Mouse (Mus musculus): ENCODE measurements around the gene Usp37.
"Not testable (repeated sequence)": the region's sequence is repeated elsewhere in the genome, so short reads cannot be mapped to it uniquely, and the experiment has no call there.

Usp37 gene

DNA sequence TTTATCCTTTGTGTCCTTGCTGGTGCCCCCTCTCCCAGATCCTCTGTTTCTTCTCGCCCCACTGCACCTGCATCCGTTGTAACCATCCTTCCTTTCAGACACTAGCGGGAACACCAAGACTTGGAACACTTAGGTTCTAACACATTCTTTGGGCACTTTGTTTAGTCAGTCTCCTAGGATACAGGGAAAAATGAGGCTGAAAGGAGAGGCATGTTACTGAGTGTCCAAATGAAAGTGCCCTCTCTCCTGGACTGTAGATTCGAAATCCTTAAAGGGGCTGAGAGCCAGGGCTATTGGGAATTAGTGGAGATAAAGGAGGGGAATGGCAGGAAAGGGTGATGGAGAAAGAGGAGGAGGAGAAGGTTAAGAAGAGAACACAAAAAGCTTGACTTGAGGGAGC lies at the start of gene Usp37:
Gene Usp37 (minus strand): TSS at position 101 of the 400 bp plus-strand sequence.
- DNase-seq (ENCODE audit: low read depth, low spot score) = no peak

DNA sequence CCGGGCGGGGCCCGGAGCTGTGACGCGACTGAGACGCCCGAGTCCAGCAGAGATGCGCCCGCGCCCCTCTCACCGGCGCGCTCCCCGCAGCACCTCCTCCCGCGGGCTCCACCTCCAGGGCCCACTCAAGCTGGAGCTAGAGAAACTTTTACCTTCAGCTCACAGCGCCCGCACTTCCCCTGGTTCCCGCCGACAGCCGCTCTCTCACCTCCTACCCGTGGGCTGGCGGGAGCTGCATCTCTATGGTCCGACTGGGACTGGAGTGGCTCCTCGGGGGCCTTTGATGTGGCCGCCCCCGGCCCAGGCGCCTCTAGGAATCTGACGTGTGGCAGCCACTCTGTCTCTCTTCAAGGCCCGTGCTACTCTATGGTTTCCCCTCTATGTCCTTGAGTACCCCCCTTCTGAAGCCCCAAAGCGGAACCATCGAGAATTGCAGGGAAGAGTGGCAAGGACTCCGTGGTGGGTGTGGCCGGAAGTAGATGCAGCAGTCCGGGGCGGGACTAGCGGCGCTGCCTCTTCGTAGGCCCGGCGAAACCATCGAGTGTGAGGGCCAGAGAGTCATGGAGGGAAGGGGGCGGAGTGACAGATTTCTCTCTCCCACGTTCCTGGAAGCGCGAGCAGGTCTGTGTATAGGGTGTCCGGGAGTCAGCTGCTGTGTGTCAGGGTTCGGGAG lies 43.8 kb upstream of the Usp37 start, which contains the start of the genes Zfp142 and Bcs1l:
Gene Zfp142 (minus strand): TSS at position 474 of the 673 bp plus-strand sequence.
Gene Bcs1l (plus strand): TSS at position 517 of the 673 bp plus-strand sequence.
- peak; percentile 100 for DNase-seq (ENCODE audit: low read depth, low spot score)

DNA sequence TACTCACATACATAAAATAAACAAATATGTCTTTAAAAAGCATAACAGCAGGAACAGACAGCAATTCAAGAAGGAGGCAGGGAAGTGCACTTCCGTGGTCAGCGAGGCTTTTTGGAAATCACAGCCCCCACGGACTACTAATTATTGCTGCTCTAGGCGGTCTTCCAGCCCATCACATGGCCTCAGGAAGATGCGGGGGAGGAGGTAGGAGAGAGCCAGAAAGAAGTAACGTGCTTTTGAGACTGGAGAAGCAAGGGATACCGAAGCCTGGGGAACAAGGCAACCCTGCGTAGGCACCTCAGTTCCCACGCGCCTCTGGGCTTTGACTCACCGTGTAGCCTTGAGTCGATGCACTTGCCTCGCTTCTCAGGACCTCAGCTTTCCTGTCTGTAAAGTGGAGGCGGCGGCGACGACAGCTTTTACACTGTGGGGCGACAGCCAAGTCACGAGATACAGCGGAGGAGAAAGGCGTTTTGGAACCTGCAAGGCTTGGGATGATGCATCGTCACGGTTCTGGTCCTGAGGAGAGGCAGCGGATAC lies 43.2 kb upstream of the Usp37 start:
- peak; percentile 88 for DNase-seq (ENCODE audit: low read depth, low spot score)

DNA sequence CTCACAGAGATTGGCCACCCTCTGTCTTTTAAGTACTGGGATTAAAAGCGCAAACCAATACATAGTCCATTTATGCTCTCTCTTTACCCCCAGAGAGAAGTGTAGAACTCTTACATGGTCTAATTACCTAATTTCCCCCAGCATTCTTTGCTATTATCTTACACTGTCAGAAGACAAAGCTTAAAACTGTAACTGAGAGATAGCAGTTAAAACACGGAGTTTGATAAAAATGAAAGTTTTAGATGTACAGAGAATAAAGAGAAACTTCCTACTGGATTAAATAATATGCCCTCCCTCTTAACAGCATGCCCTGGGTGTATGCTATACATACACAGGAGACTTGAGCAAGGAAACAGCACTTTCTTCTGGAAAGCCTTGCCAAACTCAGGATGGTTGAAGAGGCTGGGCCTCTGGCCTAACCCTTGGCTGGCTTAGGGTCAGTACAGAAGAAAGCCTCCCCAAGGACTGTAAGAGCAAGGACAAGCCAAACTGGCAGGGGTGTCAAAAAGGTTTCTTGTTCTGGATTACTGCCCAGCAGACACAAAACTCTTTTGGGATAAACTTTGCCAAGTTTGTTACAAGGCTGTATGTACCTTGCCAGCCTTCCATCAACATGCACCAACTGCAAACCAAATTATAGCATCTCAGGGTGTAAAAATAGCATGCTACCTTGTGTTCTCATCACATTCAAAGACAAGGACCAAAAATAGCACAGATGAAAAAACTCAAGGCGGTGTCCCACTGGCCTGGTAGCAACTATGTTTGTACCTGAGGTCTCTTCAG lies 40.7 kb upstream of the Usp37 start:
- no peak for DNase-seq (ENCODE audit: low read depth, low spot score)

DNA sequence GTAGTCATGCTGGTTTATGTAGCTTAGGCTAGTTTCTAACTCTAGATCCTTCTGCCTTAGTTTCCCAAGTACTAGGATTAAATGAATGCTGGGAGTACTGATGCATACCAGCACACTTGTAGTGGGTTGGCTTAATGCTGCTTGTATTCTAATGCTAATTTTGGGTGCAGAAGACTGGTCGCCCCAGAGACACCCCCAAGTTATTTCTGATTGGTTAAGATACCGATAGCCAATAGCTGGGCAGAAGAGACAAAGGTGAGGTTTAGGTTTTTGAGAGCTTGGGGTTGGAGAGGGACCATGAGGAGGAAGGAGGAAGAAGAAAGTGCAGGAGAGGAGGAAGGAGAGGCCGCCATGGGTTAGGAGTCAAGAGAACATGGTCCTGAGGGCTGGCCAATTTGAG lies 38.5 kb upstream of the Usp37 start:
- DNase-seq (ENCODE audit: low read depth, low spot score) = no peak

DNA sequence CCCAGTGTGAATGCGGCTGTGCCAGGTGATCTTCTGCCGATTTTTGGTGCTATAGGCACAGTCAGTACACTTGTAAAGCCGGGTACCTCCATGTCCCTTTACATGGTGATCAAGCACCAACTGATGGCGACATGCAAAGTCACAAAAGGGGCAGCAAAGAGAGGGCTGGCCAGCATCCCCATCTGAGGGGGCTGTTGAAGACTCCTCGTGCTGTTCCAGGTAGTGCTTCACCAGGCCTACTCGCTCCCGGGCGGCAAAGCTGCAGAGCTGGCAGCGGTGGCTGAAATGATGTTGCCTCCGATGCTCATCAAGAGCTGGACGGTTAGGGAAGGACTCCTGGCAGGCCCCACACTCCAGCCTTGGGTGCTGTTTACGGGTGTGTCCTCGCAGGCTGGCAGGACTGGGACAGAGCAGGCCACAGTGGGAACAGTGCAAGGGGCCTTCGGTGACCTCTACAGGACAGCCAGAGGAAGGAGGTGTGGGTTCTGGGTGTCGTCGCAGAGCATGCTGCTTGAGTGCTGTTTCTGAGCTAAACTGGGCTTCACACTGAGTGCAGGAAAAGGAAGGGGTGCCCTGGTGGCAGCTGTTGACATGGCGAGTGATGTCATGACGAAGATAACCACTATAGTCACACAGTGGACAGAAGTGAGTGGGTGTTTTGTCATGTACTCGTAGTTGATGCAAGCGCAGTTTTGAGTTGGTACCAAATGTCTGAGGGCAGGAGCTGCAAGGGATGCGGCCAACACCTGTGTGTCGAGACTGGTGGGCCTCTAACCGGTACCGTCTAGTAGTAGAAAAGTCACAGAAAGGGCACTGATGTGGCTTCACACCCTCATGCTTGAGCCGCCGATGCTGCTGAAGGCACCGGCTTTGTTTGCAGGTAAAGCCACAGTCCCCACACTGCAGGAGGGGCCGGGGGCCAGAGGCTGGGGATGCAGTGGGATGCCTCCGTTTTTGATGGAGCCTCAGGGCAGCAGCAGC lies 25.9 kb upstream of the Usp37 start:
- DNase-seq (ENCODE audit: low read depth, low spot score) = peak; percentile 12

DNA sequence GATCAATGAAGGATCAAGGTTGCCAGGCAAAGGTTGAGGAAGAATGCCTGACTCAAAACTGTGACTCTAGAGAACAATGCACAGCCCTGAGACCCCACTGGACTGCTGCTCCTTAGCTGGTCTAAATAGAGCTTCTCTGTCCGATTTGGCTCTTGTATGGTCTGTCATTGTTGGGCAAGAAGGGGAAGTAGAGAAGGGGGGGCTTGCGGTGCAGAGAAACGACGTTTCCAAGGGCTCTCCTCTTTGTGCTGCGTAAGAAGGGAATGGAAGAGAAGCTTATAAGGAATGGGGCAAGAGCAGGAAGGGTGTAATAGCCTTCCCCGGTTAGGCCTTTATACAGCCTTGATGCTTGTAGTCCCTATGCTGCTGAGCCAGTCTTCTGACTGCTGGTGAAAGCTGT lies 21.8 kb upstream of the Usp37 start:
- no peak for DNase-seq (ENCODE audit: low read depth, low spot score)

DNA sequence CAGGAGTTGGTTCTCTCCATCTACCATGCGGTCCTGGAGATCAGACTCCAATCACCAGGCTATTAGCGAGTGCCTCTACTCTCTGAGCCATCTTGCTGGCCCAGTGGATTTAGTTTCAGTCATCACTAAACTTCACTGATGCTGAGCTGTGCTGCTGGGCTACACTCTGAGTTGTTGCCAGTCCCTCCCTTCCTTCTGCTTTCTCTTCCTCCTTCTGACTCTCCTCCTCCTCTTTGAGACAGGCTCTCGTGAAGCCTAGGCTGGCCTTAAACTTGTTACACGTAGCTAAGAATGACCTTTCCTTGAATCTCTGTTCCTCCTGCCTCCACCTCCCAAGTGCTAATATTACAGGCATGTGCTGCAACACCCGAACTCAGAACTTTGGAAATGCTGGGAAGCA lies 15.0 kb upstream of the Usp37 start:
- DNase-seq (ENCODE audit: low read depth, low spot score) = no peak

DNA sequence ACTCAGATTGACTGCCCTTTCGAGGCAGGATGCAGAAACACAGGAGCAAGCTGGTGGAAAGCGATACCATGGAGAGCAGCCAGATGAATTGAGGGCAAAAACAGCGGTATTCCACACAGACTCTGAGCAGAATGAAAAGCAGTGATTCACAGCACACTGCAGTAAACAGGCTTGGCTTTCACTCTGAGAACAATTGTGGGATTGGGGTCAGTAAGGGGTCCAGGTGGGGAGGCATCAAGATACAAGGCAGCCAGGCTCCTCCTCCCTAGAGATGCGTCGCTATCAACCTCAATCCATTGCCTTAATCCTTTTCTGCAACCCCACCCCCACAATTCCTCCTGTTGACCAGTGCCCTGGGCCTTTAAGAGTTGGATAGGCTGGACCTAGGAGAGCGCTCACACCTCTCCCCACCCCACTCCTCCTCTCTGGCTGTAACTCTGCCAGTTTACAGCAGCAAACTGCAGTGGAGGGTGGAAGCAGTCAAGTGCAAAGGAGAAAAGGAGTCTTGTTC lies 1.6 kb downstream of the Usp37 start, which contains the start of gene Plcd4:
Gene Plcd4 (plus strand): TSS at position 438 of the 511 bp plus-strand sequence.
- peak; percentile 88 for DNase-seq (ENCODE audit: low read depth, low spot score)

DNA sequence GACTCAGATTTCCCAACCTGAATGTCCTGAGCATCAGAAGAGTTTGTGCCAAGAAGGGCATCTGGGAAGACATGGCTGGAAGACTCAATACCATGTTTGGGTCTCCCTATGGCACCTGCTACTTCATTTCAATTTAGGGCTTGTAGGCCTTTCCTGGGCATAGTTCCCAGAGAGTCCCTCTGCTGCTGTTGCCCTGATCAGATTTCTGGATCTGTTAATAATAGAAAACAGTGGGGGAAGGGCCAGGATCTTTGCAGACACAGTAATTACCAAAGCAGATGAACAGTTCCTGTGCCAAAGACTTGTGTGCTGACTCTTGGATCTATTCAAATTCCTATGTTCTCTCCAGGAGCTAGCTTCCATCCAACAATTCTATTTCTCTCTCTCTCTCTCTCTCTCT lies 5.4 kb downstream of the Usp37 start:
- DNase-seq (ENCODE audit: low read depth, low spot score) = peak; percentile 71

DNA sequence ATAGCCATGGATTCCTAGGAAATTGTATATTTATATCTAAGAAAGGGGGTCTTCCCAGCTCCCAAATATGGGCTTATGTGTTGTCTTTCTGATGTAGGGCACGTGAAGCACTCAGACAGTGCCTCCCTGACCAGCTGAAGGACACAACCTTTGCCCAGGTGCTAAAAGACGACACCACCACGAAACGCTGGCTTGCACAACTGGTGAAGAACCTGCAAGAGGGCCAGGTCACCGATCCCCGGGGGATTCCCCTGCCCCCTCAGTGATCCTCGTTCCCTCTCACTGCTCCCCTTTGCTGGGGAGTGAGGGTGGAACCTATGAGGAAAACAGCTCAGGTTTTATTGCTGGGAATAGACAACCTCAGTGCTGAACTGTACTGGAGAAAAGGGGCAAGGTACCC lies 15.5 kb downstream of the Usp37 start:
- DNase-seq (ENCODE audit: low read depth, low spot score) = no peak

DNA sequence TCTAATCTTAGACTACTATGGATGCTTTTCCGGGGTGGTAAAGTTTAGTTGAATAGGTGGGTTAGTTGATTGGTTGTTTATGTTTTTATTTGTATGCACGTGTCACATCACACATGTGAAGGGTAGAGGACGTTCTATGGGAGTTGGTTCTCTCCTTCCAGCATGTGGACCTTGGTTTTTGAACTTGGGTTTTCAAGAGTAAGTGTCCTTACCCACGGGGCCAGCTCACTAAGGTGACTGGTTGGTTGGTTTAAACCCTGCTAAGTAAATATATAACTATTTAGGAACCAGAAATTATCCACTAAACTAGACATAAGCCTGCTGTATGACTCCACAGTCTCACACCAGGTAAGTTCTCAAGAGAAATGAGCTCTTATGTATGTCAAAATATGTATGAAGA lies 19.3 kb downstream of the Usp37 start:
- no peak for DNase-seq (ENCODE audit: low read depth, low spot score)

DNA sequence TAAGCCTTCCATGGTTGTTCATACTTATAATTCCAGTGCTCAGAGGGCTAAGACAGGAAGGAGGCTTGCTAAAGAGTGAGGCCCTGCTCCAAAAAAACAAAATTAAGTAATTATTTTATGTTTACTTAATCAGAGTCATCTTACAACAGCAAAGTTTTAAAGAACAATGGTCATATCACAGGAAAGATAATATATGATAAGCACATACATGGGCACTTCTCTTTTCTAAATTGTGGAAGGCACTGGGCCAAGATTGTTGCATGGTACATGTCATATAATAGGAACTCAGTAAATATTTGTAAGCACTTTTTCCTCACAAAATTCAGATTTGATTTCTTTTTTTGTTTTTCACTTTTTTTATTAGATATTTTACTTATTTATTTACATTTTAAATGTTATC lies 24.2 kb downstream of the Usp37 start:
- DNase-seq (ENCODE audit: low read depth, low spot score) = no peak

DNA sequence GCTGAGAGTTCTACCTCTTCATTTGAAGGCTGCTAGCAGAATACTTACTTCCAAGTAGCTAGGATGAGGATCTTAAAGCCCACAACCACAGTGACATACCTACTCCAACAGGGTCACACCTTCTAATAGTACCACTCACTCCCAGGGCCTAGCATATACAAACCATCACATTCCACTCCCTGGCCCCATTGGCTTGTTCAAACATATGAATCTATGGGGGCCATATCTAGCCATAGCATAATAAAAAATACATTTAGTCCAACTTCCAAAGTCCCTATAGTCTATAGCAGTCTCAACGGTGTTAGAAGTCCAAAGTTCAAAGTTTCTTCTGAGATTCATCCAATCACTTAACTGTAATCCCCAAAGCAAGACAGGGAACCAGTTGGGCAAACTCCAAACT lies 31.1 kb downstream of the Usp37 start:
- DNase-seq (ENCODE audit: low read depth, low spot score) = not testable (repeated sequence)

DNA sequence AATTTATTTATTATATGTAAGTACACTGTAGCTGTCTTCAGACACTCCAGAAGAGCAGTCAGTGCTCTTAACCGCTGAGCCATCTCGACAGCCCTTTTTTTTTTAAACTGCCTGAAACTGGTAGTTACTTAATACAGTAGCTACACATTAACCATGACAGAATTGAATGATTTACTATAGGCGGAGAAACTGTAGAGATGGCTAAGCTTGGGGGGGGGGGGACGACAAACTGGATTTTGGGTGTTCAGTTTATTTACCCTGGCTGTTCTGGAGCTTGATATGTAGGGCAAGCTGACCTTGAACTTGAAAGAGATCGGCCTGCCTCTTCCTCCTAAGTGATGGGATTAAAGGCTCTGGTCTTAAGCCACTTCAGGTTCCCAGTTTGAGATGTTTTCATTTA lies 32.8 kb downstream of the Usp37 start:
- DNase-seq (ENCODE audit: low read depth, low spot score) = no peak

DNA sequence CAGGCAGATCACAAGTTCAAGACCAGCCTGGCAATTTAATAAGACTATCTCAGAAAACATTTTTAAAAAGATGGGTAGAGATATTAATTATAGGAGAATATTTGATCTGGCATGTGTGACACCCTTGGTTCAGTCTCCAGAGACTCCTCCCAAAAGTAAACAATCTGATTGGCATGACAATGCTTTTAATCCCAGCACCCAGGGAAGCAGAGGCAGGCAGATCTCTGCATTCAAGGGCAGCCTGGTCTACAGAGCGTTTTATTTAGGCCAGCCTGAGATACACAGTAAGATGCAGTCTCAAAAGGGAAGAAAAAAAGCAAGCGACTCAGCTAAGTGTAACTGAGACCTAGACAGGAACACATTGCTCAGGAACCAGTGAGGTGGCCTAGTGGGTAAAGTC lies 36.3 kb downstream of the Usp37 start:
- no peak for DNase-seq (ENCODE audit: low read depth, low spot score)

DNA sequence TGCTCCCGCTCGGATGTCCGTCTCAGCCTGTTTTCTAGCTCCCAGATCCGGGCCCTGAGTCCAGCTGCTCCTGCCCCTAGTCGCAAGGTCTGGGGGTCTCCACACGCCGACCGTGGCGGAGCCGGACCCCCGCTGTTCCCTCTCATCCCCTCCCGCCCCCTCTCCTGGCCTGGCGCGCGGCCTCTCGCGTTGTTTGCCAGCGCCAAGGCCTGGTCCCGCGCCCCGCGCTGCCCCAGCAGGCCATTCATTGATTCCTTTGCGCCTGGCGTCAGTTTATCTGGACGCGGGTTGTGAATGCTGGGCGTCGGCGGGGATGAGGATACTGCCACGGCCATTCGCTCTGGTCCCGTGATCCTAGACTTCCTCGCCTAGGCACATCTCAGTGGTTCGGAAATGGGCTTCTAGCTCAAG lies 37.6 kb downstream of the Usp37 start:
- DNase-seq (ENCODE audit: low read depth, low spot score) = peak; percentile 51

DNA sequence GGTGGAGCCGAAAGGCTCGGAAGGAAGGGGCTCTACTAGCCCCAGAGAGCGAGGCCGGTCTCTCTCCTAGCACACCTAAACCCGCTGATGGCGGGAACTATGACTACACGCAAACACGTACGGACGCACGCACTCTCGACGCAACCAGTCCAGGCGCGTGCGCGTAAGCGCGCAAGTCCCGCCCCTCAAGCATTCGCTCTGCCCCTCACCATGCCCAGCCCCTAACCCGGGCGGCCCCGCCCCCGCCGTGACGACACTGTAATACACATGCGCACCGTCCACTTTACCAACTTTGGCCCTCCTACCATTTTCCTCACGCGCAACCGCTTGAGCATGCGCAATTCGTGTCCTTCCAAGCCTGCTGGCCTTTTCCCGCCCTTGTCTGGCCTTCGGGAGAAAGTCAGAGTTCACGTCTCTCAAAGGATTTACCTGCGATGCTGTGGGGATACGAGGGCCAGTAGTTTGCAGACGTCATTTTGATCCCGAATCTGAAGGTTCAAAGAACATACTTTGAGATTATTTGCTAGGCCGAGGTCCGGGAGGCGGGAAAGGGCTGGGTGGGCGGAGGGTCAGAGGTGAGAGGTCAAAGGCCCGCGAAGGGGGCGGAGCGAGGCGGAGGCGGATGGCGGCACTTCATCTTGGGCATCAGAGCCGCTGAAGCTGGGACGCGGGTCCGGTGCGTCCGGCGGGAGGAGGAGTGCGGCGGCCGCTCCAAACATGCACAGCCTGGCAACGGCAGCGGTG lies 38.2 kb downstream of the Usp37 start, which contains the start of gene Cnot9:
Gene Cnot9 (plus strand): TSS at position 338 of the 744 bp plus-strand sequence.
- peak; percentile 99 for DNase-seq (ENCODE audit: low read depth, low spot score)

DNA sequence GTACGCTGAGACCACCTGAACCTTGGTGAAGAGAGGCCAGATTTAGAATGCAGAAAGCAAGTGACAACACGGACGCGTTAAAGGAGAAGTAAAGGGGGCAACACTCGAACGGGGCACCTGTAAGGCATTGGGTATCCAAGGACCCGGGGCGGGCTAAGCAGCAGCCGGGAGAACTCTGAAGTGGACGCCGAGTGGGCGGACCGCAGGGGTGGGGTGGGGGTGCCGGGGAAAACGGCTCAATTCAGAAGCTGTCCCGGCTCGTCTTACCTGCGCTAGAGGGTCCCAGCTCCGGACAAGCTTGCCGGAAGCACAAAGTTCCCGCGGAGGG lies 38.7 kb downstream of the Usp37 start:
- DNase-seq (ENCODE audit: low read depth, low spot score) = no peak

DNA sequence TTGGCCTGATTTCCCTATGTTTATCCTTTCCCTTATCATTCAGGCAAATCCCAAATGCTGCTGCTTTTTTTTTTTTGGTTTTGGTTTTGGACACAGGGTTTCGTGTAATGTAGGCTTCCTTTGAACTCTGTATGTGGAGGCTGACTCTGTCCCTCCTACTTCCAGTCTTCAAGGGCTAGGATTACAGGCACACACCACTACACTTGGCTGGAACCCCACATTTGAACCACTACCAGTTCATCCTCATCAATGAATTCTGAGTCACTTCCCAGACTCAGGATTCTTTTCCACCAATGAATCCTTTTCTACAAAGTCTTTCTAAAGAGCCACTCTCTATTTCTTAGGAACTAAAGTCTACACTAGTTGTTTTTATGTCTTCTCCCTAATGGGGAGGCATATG lies 43.0 kb downstream of the Usp37 start:
- no peak for DNase-seq (ENCODE audit: low read depth, low spot score)

DNA sequence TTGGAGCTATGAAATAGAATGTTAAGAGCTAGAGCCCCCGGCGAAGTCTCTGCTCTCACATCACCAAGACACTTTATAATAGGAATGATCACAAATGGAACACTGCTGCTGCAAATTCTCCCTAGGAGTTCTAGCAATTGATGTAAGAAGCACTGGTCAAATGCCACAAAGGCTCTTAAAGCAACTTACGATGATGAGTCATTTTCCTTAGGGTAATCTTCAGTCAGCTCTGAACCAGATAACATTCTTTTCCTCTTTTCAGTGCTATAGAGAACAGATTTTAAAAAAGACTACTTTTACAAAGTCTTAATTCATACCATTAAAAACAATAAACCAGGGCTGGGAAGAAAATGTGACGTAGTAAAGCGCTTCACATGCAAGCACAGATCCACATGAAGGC lies 58.3 kb downstream of the Usp37 start:
- DNase-seq (ENCODE audit: low read depth, low spot score) = peak; percentile 11

Data from brain, adult 2 months (tissue).